Mouse (Mus musculus): ENCODE results near the gene Grb10. TPM values are rescaled to one million over a fixed set of nuclear protein-coding genes. Genes with fewer than 3 reads are reported as not detected.

Gene Grb10
- polyA plus RNA-seq, 1 experiment from 2014 or later = 283 TPM

DNA sequence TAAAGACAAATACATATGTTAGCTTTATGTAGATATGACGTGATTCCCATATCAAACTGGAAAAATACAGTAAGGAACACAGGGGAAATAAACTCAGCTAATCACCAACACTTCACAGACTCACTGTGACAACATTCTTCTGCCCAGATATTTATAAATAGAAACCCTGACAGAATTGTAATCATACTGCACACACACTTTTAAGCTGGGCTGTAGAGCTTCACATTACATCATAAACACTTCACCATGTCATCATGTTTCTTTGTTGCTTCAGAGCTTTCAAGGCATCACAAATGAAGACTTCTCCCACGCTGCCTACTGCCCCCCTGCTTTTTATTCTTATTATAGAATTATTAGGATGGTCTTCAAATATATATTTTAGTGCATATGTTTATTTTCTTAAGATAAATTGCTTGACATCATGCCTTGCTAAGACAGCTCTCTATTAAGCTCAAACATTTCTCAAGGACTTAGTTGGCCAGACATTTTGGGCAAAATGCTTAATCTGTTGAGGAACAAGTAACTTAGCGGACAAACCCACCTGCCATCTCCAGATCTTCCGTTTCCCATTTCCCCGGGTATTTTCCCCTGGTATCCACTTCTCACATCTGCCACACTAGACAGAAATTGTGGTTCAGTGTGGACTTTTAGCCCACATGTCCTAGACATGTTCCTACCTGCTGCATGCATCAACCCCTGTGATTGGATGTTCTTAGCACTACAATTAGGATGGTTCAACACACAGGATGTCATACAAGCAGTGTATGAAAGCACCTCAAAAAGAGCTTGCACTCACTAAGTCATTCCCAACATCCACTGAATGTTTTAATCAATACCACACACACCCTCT lies 81.0 kb downstream of the Grb10 start:
- H3K27me3 ChIP-seq (ENCODE audit: control insufficient read depth, insufficient read depth, low read length) = no peaks in the 10 kb centered on the region
- H3K27ac ChIP-seq (replicated peaks; ENCODE audit: low read depth, low read length) = no peak overlapping the region
- no peak for DNase-seq (ENCODE audit: low spot score)
- H3K36me3 ChIP-seq (ENCODE audit: control insufficient read depth, insufficient read depth, low read length) = peaks cover 3% of the 10 kb centered on the region; the same call in 1 of the 2 replicates
- H3K9me3 ChIP-seq (ENCODE audit: control insufficient read depth, low read length) = no peaks in the 10 kb centered on the region
- no peak overlapping the region for H3K9ac ChIP-seq (ENCODE audit: low read length)
- H3K4me2 ChIP-seq (ENCODE audit: low read depth, severe bottlenecking) = no peak overlapping the region
- H3K4me3 ChIP-seq (ENCODE audit: low read depth, low read length) = no peak overlapping the region
- no peak for ATAC-seq (ENCODE audit: insufficient number of reproducible peaks, low FRiP score, low TSS enrichment, low read depth)
- WGBS = 90% methylated on average over 5 of the region's 5 CpGs
- peaks cover 11% of the 10 kb centered on the region; the same call in 1 of the 2 replicates for H3K4me1 ChIP-seq (ENCODE audit: control insufficient read depth, insufficient read depth, low read length)

DNA sequence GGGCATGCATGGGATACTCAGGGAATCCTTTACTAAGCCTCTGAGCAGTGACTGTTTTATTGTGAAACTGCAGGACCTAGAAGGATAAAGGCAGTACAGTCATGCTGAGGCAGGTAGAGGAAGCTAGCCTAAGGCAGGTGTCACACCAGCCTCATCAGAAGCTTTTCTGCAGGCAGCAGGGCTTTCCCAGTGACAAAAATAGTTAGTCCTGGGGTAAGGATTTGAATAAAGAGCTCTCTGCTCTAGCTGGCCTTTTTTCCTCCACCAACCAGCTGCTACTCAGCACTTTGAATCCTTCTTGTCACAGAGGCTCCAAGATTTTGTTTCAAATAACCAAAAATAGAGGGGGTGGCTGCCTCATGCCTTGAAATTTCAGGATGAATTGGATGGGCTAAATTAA lies 82.7 kb downstream of the Grb10 start:
- Histone ChIP-seq H3K36me3 (ENCODE audit: control insufficient read depth, insufficient read depth, low read length) (peaks cover 3% of the 10 kb centered on the region; the same call in 1 of the 2 replicates), H3K27ac (replicated peaks; ENCODE audit: low read depth, low read length) (no peak overlapping the region; the same call in 1 of the 2 replicates), H3K9me3 (ENCODE audit: control insufficient read depth, low read length) (no peaks in the 10 kb centered on the region), H3K4me1 (ENCODE audit: control insufficient read depth, insufficient read depth, low read length) (peaks cover 7% of the 10 kb centered on the region; the same call in 1 of the 2 replicates), H3K4me3 (ENCODE audit: low read depth, low read length) (no peak overlapping the region), H3K9ac (ENCODE audit: low read length) (no peak overlapping the region), H3K27me3 (ENCODE audit: control insufficient read depth, insufficient read depth, low read length) (no peaks in the 10 kb centered on the region), H3K4me2 (ENCODE audit: low read depth, severe bottlenecking) (no peak overlapping the region)
- no peak for ATAC-seq (ENCODE audit: insufficient number of reproducible peaks, low FRiP score, low TSS enrichment, low read depth)
- DNase-seq (ENCODE audit: low spot score) = no peak

DNA sequence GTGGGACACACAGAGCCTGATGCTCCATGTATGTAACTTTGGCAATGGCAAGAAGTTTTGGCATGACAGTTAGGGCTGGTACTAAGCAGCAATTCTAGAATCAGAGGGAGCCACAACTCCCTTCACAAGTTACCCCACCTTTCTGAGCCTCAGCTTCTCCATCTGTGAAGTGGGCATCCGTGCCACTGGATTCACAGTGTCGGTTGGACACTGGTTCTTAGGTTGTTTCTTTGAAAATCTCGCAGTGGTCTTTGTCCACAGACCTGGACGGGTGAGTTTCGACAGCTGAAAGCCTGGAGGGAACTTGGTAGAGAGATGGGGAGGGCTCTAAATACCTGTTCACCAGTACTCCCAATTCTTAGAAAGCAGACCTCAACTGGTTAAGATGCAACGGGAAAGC lies 83.9 kb downstream of the Grb10 start:
- H3K9me3 ChIP-seq (ENCODE audit: control insufficient read depth, low read length) = no peaks in the 10 kb centered on the region
- H3K9ac ChIP-seq (ENCODE audit: low read length) = no peak overlapping the region
- 94% methylated on average over 6 of the region's 6 CpGs for WGBS
- DNase-seq (ENCODE audit: low spot score) (no peak), ATAC-seq (ENCODE audit: insufficient number of reproducible peaks, low FRiP score, low TSS enrichment, low read depth) (no peak)
- peaks cover 3% of the 10 kb centered on the region; the same call in 1 of the 2 replicates for H3K36me3 ChIP-seq (ENCODE audit: control insufficient read depth, insufficient read depth, low read length)
- H3K27me3 ChIP-seq (ENCODE audit: control insufficient read depth, insufficient read depth, low read length) = no peaks in the 10 kb centered on the region
- H3K4me1 ChIP-seq (ENCODE audit: control insufficient read depth, insufficient read depth, low read length) = peaks cover 4% of the 10 kb centered on the region; the same call in 1 of the 2 replicates
- peak overlapping the region; percentile 72 for H3K27ac ChIP-seq (replicated peaks; ENCODE audit: low read depth, low read length)
- H3K4me3 ChIP-seq (ENCODE audit: low read depth, low read length) = no peak overlapping the region
- H3K4me2 ChIP-seq (ENCODE audit: low read depth, severe bottlenecking) = no peak overlapping the region

DNA sequence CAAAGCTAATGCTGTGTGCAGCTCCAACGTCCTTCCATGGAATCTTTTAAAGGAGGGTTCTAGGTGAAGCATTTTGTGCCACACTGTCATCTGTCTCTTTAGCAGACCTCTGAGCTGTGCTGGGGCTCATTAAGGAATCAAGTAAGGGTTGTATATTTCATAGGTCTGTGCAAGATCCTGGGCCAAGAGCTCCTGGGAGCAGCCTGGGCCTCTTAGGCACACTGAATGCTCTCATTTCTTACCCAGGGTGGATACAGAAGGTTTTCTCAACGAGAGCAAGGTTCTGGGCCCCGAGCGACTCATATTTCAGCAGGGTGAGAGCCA lies 84.4 kb downstream of the Grb10 start:
- H3K4me1 ChIP-seq (ENCODE audit: control insufficient read depth, insufficient read depth, low read length) = peaks cover 7% of the 10 kb centered on the region
- no peak for DNase-seq (ENCODE audit: low spot score)

DNA sequence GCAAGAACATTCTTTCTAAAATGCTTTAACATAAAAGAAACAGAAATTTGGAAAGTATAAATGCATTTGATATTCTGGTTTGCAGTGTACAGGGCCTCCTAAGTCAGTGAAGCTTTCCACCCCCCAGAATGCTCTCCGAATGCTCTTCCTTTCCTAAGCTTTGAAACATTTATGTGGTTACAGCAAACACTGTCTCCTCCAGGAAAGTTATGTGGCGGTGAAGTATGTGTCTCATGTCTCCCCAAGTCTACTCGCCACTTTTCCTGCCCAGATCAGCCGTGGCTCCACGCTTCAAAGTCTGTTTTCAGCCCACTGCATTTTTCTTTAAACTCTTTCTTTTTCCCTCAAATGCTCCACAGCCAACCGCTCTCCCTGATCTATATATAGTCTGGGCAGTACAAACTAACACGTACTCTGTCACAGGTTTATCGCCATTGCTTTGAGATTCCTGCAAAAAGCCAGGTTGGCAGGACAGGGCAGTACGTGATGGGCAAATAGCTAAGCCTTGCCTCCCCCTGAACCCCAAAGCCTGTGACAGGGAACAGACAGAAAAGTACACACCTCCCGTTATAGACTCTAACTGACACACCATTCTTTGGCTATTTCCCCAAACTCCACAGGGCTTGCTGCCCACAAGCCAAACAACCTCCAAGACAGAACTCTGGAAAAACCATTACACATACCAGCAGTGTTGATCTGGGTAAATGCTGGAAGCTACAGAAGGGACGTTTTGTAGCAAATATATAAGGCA lies 84.9 kb downstream of the Grb10 start:
- Histone ChIP-seq H3K9ac (ENCODE audit: low read length) (no peak overlapping the region), H3K27ac (replicated peaks; ENCODE audit: low read depth, low read length) (peak overlapping the region; percentile 72), H3K36me3 (ENCODE audit: control insufficient read depth, insufficient read depth, low read length) (peaks cover 3% of the 10 kb centered on the region; the same call in 1 of the 2 replicates), H3K4me3 (ENCODE audit: low read depth, low read length) (no peak overlapping the region), H3K27me3 (ENCODE audit: control insufficient read depth, insufficient read depth, low read length) (no peaks in the 10 kb centered on the region), H3K4me2 (ENCODE audit: low read depth, severe bottlenecking) (no peak overlapping the region), H3K9me3 (ENCODE audit: control insufficient read depth, low read length) (no peaks in the 10 kb centered on the region), H3K4me1 (ENCODE audit: control insufficient read depth, insufficient read depth, low read length) (peaks cover 10% of the 10 kb centered on the region)
- ATAC-seq (ENCODE audit: insufficient number of reproducible peaks, low FRiP score, low TSS enrichment, low read depth) (no peak), DNase-seq (ENCODE audit: low spot score) (no peak)
- WGBS = 86% methylated on average over 11 of the region's 11 CpGs

More for the DNA sequence above, 84.4 kb downstream of the Grb10 start:
- no peak for ATAC-seq (ENCODE audit: insufficient number of reproducible peaks, low FRiP score, low TSS enrichment, low read depth)
- H3K9me3 ChIP-seq (ENCODE audit: control insufficient read depth, low read length) = no peaks in the 10 kb centered on the region
- H3K27me3 ChIP-seq (ENCODE audit: control insufficient read depth, insufficient read depth, low read length) = no peaks in the 10 kb centered on the region
- WGBS = 76% methylated on average over 4 of the region's 4 CpGs
- H3K36me3 ChIP-seq (ENCODE audit: control insufficient read depth, insufficient read depth, low read length) = peaks cover 3% of the 10 kb centered on the region; the same call in 1 of the 2 replicates
- no peak overlapping the region; the same call in 1 of the 2 replicates for H3K9ac ChIP-seq (ENCODE audit: low read length)
- peak overlapping the region; percentile 72 for H3K27ac ChIP-seq (replicated peaks; ENCODE audit: low read depth, low read length)
- H3K4me3 ChIP-seq (ENCODE audit: low read depth, low read length) = no peak overlapping the region
- no peak overlapping the region for H3K4me2 ChIP-seq (ENCODE audit: low read depth, severe bottlenecking)

DNA sequence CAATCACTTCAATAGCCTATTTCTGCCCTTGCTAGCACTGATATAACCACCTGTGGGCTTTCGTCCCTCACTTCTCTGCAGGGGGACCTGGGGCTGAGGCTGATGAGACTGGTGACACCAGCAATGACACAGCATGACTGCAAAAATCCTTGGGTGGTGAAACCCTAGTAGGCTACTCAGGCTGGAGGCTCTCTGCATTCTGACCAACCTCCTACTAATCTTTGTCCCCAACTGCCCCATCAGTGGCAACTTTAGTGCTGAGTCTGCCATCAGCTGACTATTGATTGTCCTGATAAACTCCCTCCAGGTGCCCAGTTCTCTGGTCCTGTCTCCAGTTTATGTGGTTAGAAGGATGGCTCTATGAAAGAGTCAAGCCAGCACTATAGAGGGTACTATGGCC lies 85.9 kb downstream of the Grb10 start:
- no peak for ATAC-seq (ENCODE audit: insufficient number of reproducible peaks, low FRiP score, low TSS enrichment, low read depth)
- Histone ChIP-seq H3K4me3 (ENCODE audit: low read depth, low read length) (no peak overlapping the region), H3K27ac (replicated peaks; ENCODE audit: low read depth, low read length) (no peak overlapping the region), H3K9me3 (ENCODE audit: control insufficient read depth, low read length) (no peaks in the 10 kb centered on the region), H3K36me3 (ENCODE audit: control insufficient read depth, insufficient read depth, low read length) (peaks cover 3% of the 10 kb centered on the region; the same call in 1 of the 2 replicates), H3K4me2 (ENCODE audit: low read depth, severe bottlenecking) (no peak overlapping the region), H3K4me1 (ENCODE audit: control insufficient read depth, insufficient read depth, low read length) (peaks cover 10% of the 10 kb centered on the region), H3K27me3 (ENCODE audit: control insufficient read depth, insufficient read depth, low read length) (no peaks in the 10 kb centered on the region), H3K9ac (ENCODE audit: low read length) (no peak overlapping the region)
- no peak for DNase-seq (ENCODE audit: low spot score)
- 80% methylated on average over 1 of the region's 1 CpGs for WGBS

DNA sequence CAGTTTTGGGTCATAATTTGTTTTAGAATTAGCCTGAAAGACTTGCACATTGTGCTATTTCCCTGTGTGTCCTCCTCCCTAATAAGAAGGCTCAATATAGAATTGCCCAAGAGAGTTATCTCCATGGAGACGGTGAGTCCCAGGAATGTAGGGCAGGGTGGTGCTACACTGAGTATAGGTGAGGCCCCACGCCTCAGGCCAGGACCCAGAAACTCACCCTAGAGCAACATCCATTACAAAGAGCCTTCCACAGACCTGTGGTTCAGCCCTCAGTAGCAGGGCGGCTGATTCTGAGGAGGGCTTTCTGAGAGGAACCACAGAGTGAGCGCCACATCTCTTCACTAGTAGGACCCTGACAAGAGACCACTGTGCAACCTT lies 89.5 kb downstream of the Grb10 start:
- peak; percentile 41; the same call in 1 of the 2 replicates for ATAC-seq (ENCODE audit: insufficient number of reproducible peaks, low FRiP score, low TSS enrichment, low read depth)
- Histone ChIP-seq H3K36me3 (ENCODE audit: control insufficient read depth, insufficient read depth, low read length) (peaks cover 8% of the 10 kb centered on the region), H3K4me1 (ENCODE audit: control insufficient read depth, insufficient read depth, low read length) (peaks cover 6% of the 10 kb centered on the region)

DNA sequence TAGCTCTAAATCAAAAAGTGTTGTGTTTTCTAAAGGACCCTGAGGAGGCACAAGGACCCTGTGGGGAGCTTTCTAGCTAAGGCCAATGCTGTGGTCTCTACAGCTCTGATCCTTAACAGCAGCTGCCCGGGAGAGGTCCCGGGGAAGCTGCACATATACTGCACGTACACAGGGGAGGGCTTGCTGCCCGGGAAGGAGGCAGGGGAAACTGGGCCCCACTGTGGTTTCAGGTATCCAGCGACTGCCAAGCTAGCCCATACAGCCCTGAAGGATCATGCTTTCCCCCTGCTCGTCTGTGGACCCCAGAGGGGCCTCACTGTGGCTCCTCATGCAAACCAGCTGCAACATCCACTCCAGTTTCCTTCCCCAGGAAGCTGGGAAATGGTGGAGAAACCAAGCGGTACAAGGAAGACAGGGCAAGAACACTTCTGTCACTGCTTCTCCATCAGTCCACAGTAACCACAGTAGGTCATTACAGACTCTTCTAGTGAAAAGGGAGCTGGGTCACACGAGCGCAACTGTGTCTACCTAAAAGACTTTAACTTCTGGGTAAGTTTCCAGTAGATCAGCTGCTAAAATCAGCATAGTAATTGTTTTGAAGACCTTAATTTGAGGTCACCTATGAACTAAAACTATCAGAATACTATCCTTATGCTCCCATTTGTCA lies 90.0 kb downstream of the Grb10 start:
- no peak overlapping the region for H3K4me2 ChIP-seq (ENCODE audit: low read depth, severe bottlenecking)

More for the DNA sequence above, 89.5 kb downstream of the Grb10 start:
- H3K4me2 ChIP-seq (ENCODE audit: low read depth, severe bottlenecking) = no peak overlapping the region
- H3K9me3 ChIP-seq (ENCODE audit: control insufficient read depth, low read length) = no peaks in the 10 kb centered on the region
- no peaks in the 10 kb centered on the region for H3K27me3 ChIP-seq (ENCODE audit: control insufficient read depth, insufficient read depth, low read length)
- peak overlapping the region; percentile 72 for H3K27ac ChIP-seq (replicated peaks; ENCODE audit: low read depth, low read length)
- no peak overlapping the region for H3K9ac ChIP-seq (ENCODE audit: low read length)
- DNase-seq (ENCODE audit: low spot score) = no peak
- 81% methylated on average over 4 of the region's 4 CpGs for WGBS
- no peak overlapping the region for H3K4me3 ChIP-seq (ENCODE audit: low read depth, low read length)

More for the DNA sequence above, 90.0 kb downstream of the Grb10 start:
- H3K27ac ChIP-seq (replicated peaks; ENCODE audit: low read depth, low read length) = peak overlapping the region; percentile 72
- peak overlapping the region; percentile 14; the same call in 1 of the 2 replicates for H3K9ac ChIP-seq (ENCODE audit: low read length)
- 30% methylated on average over 9 of the region's 9 CpGs for WGBS
- H3K9me3 ChIP-seq (ENCODE audit: control insufficient read depth, low read length) = no peaks in the 10 kb centered on the region
- H3K27me3 ChIP-seq (ENCODE audit: control insufficient read depth, insufficient read depth, low read length) = no peaks in the 10 kb centered on the region
- DNase-seq (ENCODE audit: low spot score) = peak; percentile 74
- peaks cover 5% of the 10 kb centered on the region for H3K4me1 ChIP-seq (ENCODE audit: control insufficient read depth, insufficient read depth, low read length)
- ATAC-seq (ENCODE audit: insufficient number of reproducible peaks, low FRiP score, low TSS enrichment, low read depth) = peak; percentile 90
- H3K36me3 ChIP-seq (ENCODE audit: control insufficient read depth, insufficient read depth, low read length) = peaks cover 11% of the 10 kb centered on the region
- H3K4me3 ChIP-seq (ENCODE audit: low read depth, low read length) = no peak overlapping the region
